Comparison of ENCODE assay signal across 16 mouse cellular contexts in genomic region chr1:158386781-158387180, GRCm38 (mm10). TPM values are rescaled to one million over a fixed set of nuclear protein-coding genes. Genes with fewer than 3 reads are reported as not detected.
A peak's percentile ranks its signal among the peaks of the same experiment; 100 is the strongest.
DNase-seq lines count a peak whose midpoint lies in the region; ATAC-seq lines count a peak whose summit lies in the region.
"Had no signal": no experiment of that assay in that cellular context is flagged by ENCODE, and none has a peak within 500 bp of the region (broad histone marks: within the 10 kb centered on the region; RNA-seq: fewer than 3 reads in every experiment).

No protein-coding gene starts in this region.

- no peaks in the 10 kb centered on the region for H3K4me1 ChIP-seq in kidney, embryonic 15.5 days
- peaks cover 8% of the 10 kb centered on the region; the same call in 1 of the 2 replicates for H3K4me1 ChIP-seq in neural tube, embryonic 11.5 days (ENCODE audit: control insufficient read depth, insufficient read depth, low read length)
- H3K4me1 ChIP-seq in hindbrain, embryonic 14.5 days (replicated peaks; ENCODE audit: control insufficient read depth, insufficient read depth, low read length) = 0 out of 2 replicates have a peak, but pooled peaks cover 5% of the 10 kb centered on the region
- H3K4me1 ChIP-seq in neural tube, embryonic 15.5 days = peaks cover 19% of the 10 kb centered on the region
- H3K4me1 ChIP-seq: liver, embryonic 12.5 days had no signal

- no peak overlapping the region for H3K27ac ChIP-seq in kidney, embryonic 15.5 days
- H3K27ac ChIP-seq in neural tube, embryonic 11.5 days (ENCODE audit: low read depth, low read length) = no peak overlapping the region
- no peak overlapping the region for H3K27ac ChIP-seq in hindbrain, embryonic 14.5 days
- peak overlapping the region; percentile 46 for H3K27ac ChIP-seq in neural tube, embryonic 15.5 days (replicated peaks)
- H3K27ac ChIP-seq: liver, embryonic 12.5 days; macrophage had no signal

- H3K36me3 ChIP-seq in kidney, embryonic 15.5 days = no peaks in the 10 kb centered on the region
- H3K36me3 ChIP-seq in neural tube, embryonic 11.5 days (ENCODE audit: control insufficient read depth, insufficient read depth, low read length) = no peaks in the 10 kb centered on the region
- H3K36me3 ChIP-seq in hindbrain, embryonic 14.5 days (replicated peaks; ENCODE audit: control insufficient read depth, insufficient read depth) = peaks cover 9% of the 10 kb centered on the region; the same call in 1 of the 2 replicates
- 0 out of 2 replicates have a peak, but pooled peaks cover 5% of the 10 kb centered on the region for H3K36me3 ChIP-seq in neural tube, embryonic 15.5 days
- H3K36me3 ChIP-seq: liver, embryonic 12.5 days had no signal

- ATAC-seq in kidney, embryonic 15.5 days (replicated peaks; ENCODE audit: low FRiP score) = 0 out of 2 replicates have a peak, but pooled peaks have one; percentile 33
- ATAC-seq in neural tube, embryonic 11.5 days (ENCODE audit: insufficient read depth, low FRiP score, low TSS enrichment) = peak; percentile 36
- ATAC-seq in hindbrain, embryonic 14.5 days (ENCODE audit: low FRiP score) = peak; percentile 55; the same call in 1 of the 2 replicates
- peak; percentile 49; the same call in 1 of the 2 replicates for ATAC-seq in neural tube, embryonic 15.5 days (ENCODE audit: low FRiP score)
- ATAC-seq: liver, embryonic 12.5 days had no signal

- no peak for DNase-seq in kidney, adult 18-20 months
- DNase-seq in neural tube, embryonic 11.5 days (ENCODE audit: low spot score) = no peak
- no peak for DNase-seq in neural tube, embryonic 10.5 days (ENCODE audit: extremely low spot score, low spot score)
- no peak for DNase-seq in hindbrain, embryonic 14.5 days (ENCODE audit: low spot score)
- DNase-seq in heart, postnatal 10 days = no peak
- no peak for DNase-seq in layer of hippocampus, adult 9-11 months
- DNase-seq: adrenal gland, adult 8-10 months; gastrocnemius, postnatal 25 days; lung, embryonic 14.5 days; retina, postnatal 1 day; thymus, postnatal 36 days had no signal

- intact Hi-C loops in heart, postnatal 10 days (cut with DNase I) = no loop called here

- H3K27me3 ChIP-seq in kidney, embryonic 15.5 days = no peaks in the 10 kb centered on the region
- H3K27me3 ChIP-seq in neural tube, embryonic 11.5 days (ENCODE audit: control insufficient read depth, insufficient read depth, low read length) = no peaks in the 10 kb centered on the region
- no peaks in the 10 kb centered on the region for H3K27me3 ChIP-seq in hindbrain, embryonic 14.5 days (ENCODE audit: control insufficient read depth, insufficient read depth, low read length)
- no peaks in the 10 kb centered on the region for H3K27me3 ChIP-seq in neural tube, embryonic 15.5 days (replicated peaks)
- H3K27me3 ChIP-seq: liver, embryonic 12.5 days had no signal

- 31% methylated on average over 3 of the region's 3 CpGs for WGBS in kidney, embryonic 15.5 days
- 47% methylated on average over 3 of the region's 3 CpGs for WGBS in neural tube, embryonic 11.5 days
- 17% methylated on average over 3 of the region's 3 CpGs for WGBS in hindbrain, embryonic 14.5 days
- 16% methylated on average over 3 of the region's 3 CpGs for WGBS in neural tube, embryonic 15.5 days

- no peak overlapping the region for H3K4me2 ChIP-seq in kidney, embryonic 15.5 days
- no peak overlapping the region for H3K4me2 ChIP-seq in neural tube, embryonic 11.5 days (ENCODE audit: low read depth)
- no peak overlapping the region for H3K4me2 ChIP-seq in hindbrain, embryonic 14.5 days (replicated peaks)
- no peak overlapping the region for H3K4me2 ChIP-seq in neural tube, embryonic 15.5 days
- H3K4me2 ChIP-seq: liver, embryonic 12.5 days; lung, embryonic 14.5 days had no signal

- no peaks in the 10 kb centered on the region for H3K9me3 ChIP-seq in kidney, embryonic 15.5 days (replicated peaks)
- H3K9me3 ChIP-seq in neural tube, embryonic 11.5 days (ENCODE audit: control insufficient read depth, low read length) = no peaks in the 10 kb centered on the region
- H3K9me3 ChIP-seq in hindbrain, embryonic 14.5 days (ENCODE audit: control insufficient read depth, low read length) = no peaks in the 10 kb centered on the region
- no peaks in the 10 kb centered on the region for H3K9me3 ChIP-seq in neural tube, embryonic 15.5 days (replicated peaks)
- H3K9me3 ChIP-seq: liver, embryonic 12.5 days had no signal

- no peak overlapping the region for H3K4me3 ChIP-seq in kidney, embryonic 15.5 days (replicated peaks)
- H3K4me3 ChIP-seq in neural tube, embryonic 11.5 days (ENCODE audit: low read depth, low read length) = no peak overlapping the region
- H3K4me3 ChIP-seq in hindbrain, embryonic 14.5 days (replicated peaks; ENCODE audit: low read length) = no peak overlapping the region
- H3K4me3 ChIP-seq in neural tube, embryonic 15.5 days (replicated peaks) = no peak overlapping the region
- H3K4me3 ChIP-seq: liver, embryonic 12.5 days had no signal

- no peak overlapping the region for H3K9ac ChIP-seq in kidney, embryonic 15.5 days
- no peak overlapping the region for H3K9ac ChIP-seq in neural tube, embryonic 11.5 days (ENCODE audit: low read length)
- no peak overlapping the region for H3K9ac ChIP-seq in hindbrain, embryonic 14.5 days
- H3K9ac ChIP-seq in neural tube, embryonic 15.5 days (replicated peaks) = no peak overlapping the region
- H3K9ac ChIP-seq: liver, embryonic 12.5 days; lung, embryonic 14.5 days had no signal

RNA-seq across cellular contexts. Expression of gene Astn1, which starts 24.7 kb away (rescaled TPM):
- 0.93 and 1.2 TPM in 2 replicates for polyA plus RNA-seq in kidney, embryonic 15.5 days (2015; fragmentation: Nextera tagmentation; extraction: Ambion mirVana)
- polyA plus RNA-seq in neural tube, embryonic 11.5 days (2014; fragmentation: Nextera tagmentation; extraction: Ambion mirVana) = 13.5 and 15.8 TPM in 2 replicates
- polyA plus RNA-seq in hindbrain, embryonic 14.5 days (2014; fragmentation: Nextera tagmentation; extraction: Ambion mirVana) = 53.6 and 59.3 TPM in 2 replicates
- polyA plus RNA-seq in neural tube, embryonic 15.5 days (2015; fragmentation: Nextera tagmentation; extraction: Ambion mirVana) = 34.3 and 39.5 TPM in 2 replicates
- 1 to 10 TPM; 2.3 to 2.9 TPM for total RNA-seq in heart, postnatal 10 days (2021)
- total RNA-seq: MEL had no signal
- polyA plus RNA-seq: macrophage had no signal

RNA-seq across cellular contexts. Expression of gene Brinp2, which starts 30.7 kb away (rescaled TPM):
- polyA plus RNA-seq in kidney, embryonic 15.5 days (2015; fragmentation: Nextera tagmentation; extraction: Ambion mirVana) = 0.23 and 0.31 TPM in 2 replicates
- polyA plus RNA-seq in neural tube, embryonic 11.5 days (2014; fragmentation: Nextera tagmentation; extraction: Ambion mirVana) = 3.5 and 3.9 TPM in 2 replicates
- 23.5 and 29.0 TPM in 2 replicates for polyA plus RNA-seq in hindbrain, embryonic 14.5 days (2014; fragmentation: Nextera tagmentation; extraction: Ambion mirVana)
- polyA plus RNA-seq in neural tube, embryonic 15.5 days (2015; fragmentation: Nextera tagmentation; extraction: Ambion mirVana) = 24.9 and 27.0 TPM in 2 replicates
- total RNA-seq in heart, postnatal 10 days (2021) = under 1 TPM; 0.17 to 0.26 TPM
- total RNA-seq: MEL had no signal
- polyA plus RNA-seq: macrophage had no signal
